Mouse (Mus musculus): Measurements from ENCODE around the gene Rsph9.

DNA sequence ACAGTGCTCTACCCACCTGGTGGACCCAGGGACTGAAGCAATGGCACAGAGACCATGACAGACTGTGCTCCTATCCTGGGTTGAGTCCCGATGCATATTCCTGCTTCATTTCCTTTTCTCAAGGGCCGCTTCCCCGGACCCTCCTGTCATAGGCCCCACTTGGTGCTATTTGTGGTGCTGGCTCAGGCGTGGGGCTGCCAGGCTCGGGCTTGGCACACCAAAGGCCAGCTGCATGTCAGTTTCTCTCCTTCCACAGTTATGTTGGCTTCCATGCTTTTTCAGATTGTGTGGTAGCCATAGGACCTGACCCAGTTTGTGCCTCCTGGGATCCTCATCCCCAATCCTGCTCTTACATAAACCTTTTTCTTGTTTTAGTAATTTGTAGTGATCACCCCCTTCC, 24.8 kb upstream of the Rsph9 start:
- TF ChIP-seq CTCF (IDR thresholded peaks at IDR 0.05; ENCODE audit: control insufficient read depth, insufficient read depth, insufficient read length) (no peak), USF1 (IDR thresholded peaks at IDR 0.05; ENCODE audit: low read depth) (no peak), MAX (IDR thresholded peaks at IDR 0.05) (no peak), MYOG (IDR thresholded peaks at IDR 0.05; ENCODE audit: control insufficient read depth, extremely low read depth, insufficient read length) (no peak), MYOD1 (IDR thresholded peaks at IDR 0.05; ENCODE audit: control insufficient read depth, insufficient read length, low read depth) (no peak)

Measured in C2C12 (cell line).